Mouse (Mus musculus) ZHBTc4 (cell line): ENCODE data around the gene Hspa4l.

Source experiments
- DNase-seq: peaks from one replicate; pipeline ENCODE4 v3.0.0-alpha.2; 2011; ENCODE audit warnings: low read depth, low spot score

Gene Hspa4l

GRCm38 (mm10) chr3:40744024-40744835 lies at the start of gene Hspa4l:
Hspa4l (plus strand) TSS chr3:40744495.
- DNase-seq = no peak

GRCm38 (mm10) chr3:40695162-40695561 lies 49.1 kb upstream of the Hspa4l start:
- DNase-seq = no peak

GRCm38 (mm10) chr3:40698834-40699233 lies 45.5 kb upstream of the Hspa4l start:
- no peak for DNase-seq

- DNase-seq = no peak
These were observed 39.4 kb upstream of the Hspa4l start for GRCm38 (mm10) chr3:40704816-40705430.

GRCm38 (mm10) chr3:40708655-40709054 lies 35.6 kb upstream of the Hspa4l start, which contains the start of gene Slc25a31:
Slc25a31 (plus strand) TSS chr3:40708855.
- DNase-seq = peak; percentile 74

GRCm38 (mm10) chr3:40716056-40716455 lies 28.2 kb upstream of the Hspa4l start:
- no peak for DNase-seq

- no peak for DNase-seq
These were observed 25.3 kb upstream of the Hspa4l start for GRCm38 (mm10) chr3:40719022-40719421.

GRCm38 (mm10) chr3:40738381-40738912 lies 5.8 kb upstream of the Hspa4l start:
- DNase-seq = no peak

GRCm38 (mm10) chr3:40744836-40745660 lies 753 bp downstream of the Hspa4l start:
- peak; percentile 93 for DNase-seq

GRCm38 (mm10) chr3:40745661-40746547 lies 1.6 kb downstream of the Hspa4l start:
- DNase-seq = peak; percentile 2

- no peak for DNase-seq
These were observed 16.5 kb downstream of the Hspa4l start for GRCm38 (mm10) chr3:40760746-40761145.

- DNase-seq = no peak
These were observed 17.0 kb downstream of the Hspa4l start for GRCm38 (mm10) chr3:40761312-40761711.

- no peak for DNase-seq
These were observed 49.5 kb downstream of the Hspa4l start for GRCm38 (mm10) chr3:40793783-40794182.

- no peak for DNase-seq
These were observed 53.8 kb downstream of the Hspa4l start for GRCm38 (mm10) chr3:40798054-40798453.

- peak; percentile 75 for DNase-seq
These were observed 54.2 kb downstream of the Hspa4l start for GRCm38 (mm10) chr3:40798500-40798899.

GRCm38 (mm10) chr3:40799530-40800372 lies 55.5 kb downstream of the Hspa4l start, which contains the start of gene Plk4:
Plk4 (plus strand) TSS chr3:40800019.
- peak; percentile 96 for DNase-seq

- DNase-seq = peak; percentile 81
These were observed 56.1 kb downstream of the Hspa4l start for GRCm38 (mm10) chr3:40800373-40800823.

GRCm38 (mm10) chr3:40806871-40807270 lies 62.6 kb downstream of the Hspa4l start:
- DNase-seq = no peak

- no peak for DNase-seq
These were observed 64.4 kb downstream of the Hspa4l start for GRCm38 (mm10) chr3:40808686-40809085.

GRCm38 (mm10) chr3:40809894-40810293 lies 65.6 kb downstream of the Hspa4l start:
- DNase-seq = peak; percentile 19
